Mouse (Mus musculus): ENCODE results near the gene Ric8a. TPM values are rescaled to one million over a fixed set of nuclear protein-coding genes. Genes with fewer than 3 reads are reported as not detected.

Gene Ric8a
- total and polyA plus RNA-seq, 3 experiments: 52.3 to 63.4 TPM; not detected in 1

Other genes with a start within 250 kb of the Ric8a start
- gene Olfr61, start 228.0 kb upstream of the Ric8a start, total RNA-seq (2012; rRNA removed): not detected in 2 replicates
- gene Olfr61, start 228.0 kb upstream of the Ric8a start, polyA plus RNA-seq (2012; ENCODE audit: insufficient read depth in 1 of 2, insufficient read length in 2 of 2, low read depth in 1 of 2, low replicate concordance in 2 of 2, missing spikeins in 1 of 2): not detected
- not detected in 2 replicates for gene Olfr53, start 210.5 kb upstream of the Ric8a start, total RNA-seq (2012; rRNA removed)
- gene Olfr53, start 210.5 kb upstream of the Ric8a start, polyA plus RNA-seq (2012; ENCODE audit: insufficient read depth in 1 of 2, insufficient read length in 2 of 2, low read depth in 1 of 2, low replicate concordance in 2 of 2, missing spikeins in 1 of 2): not detected
- gene Olfr539, start 197.0 kb upstream of the Ric8a start, total RNA-seq (2012; rRNA removed): not detected in 2 replicates
- not detected for gene Olfr539, start 197.0 kb upstream of the Ric8a start, polyA plus RNA-seq (2012; ENCODE audit: insufficient read depth in 1 of 2, insufficient read length in 2 of 2, low read depth in 1 of 2, low replicate concordance in 2 of 2, missing spikeins in 1 of 2)
- not detected in 2 replicates for gene Olfr45, start 175.0 kb upstream of the Ric8a start, total RNA-seq (2012; rRNA removed)
- gene Olfr45, start 175.0 kb upstream of the Ric8a start, polyA plus RNA-seq (2012; ENCODE audit: insufficient read depth in 1 of 2, insufficient read length in 2 of 2, low read depth in 1 of 2, low replicate concordance in 2 of 2, missing spikeins in 1 of 2): not detected
- not detected in 2 replicates for gene Olfr541, start 159.7 kb upstream of the Ric8a start, total RNA-seq (2012; rRNA removed)
- gene Olfr541, start 159.7 kb upstream of the Ric8a start, polyA plus RNA-seq (2012; ENCODE audit: insufficient read depth in 1 of 2, insufficient read length in 2 of 2, low read depth in 1 of 2, low replicate concordance in 2 of 2, missing spikeins in 1 of 2): not detected
- not detected in 2 replicates for gene Cyp2e1, start 93.2 kb upstream of the Ric8a start, total RNA-seq (2012; rRNA removed)
- gene Cyp2e1, start 93.2 kb upstream of the Ric8a start, polyA plus RNA-seq (2012; ENCODE audit: insufficient read depth in 1 of 2, insufficient read length in 2 of 2, low read depth in 1 of 2, low replicate concordance in 2 of 2, missing spikeins in 1 of 2): not detected
- not detected in 2 replicates for gene Syce1, start 69.1 kb upstream of the Ric8a start, total RNA-seq (2012; rRNA removed)
- gene Syce1, start 69.1 kb upstream of the Ric8a start, polyA plus RNA-seq (2012; ENCODE audit: insufficient read depth in 1 of 2, insufficient read length in 2 of 2, low read depth in 1 of 2, low replicate concordance in 2 of 2, missing spikeins in 1 of 2): not detected
- gene Zfp941, start 34.8 kb upstream of the Ric8a start, total RNA-seq (2012; rRNA removed): not detected in 2 replicates
- not detected for gene Zfp941, start 34.8 kb upstream of the Ric8a start, polyA plus RNA-seq (2012; ENCODE audit: insufficient read depth in 1 of 2, insufficient read length in 2 of 2, low read depth in 1 of 2, low replicate concordance in 2 of 2, missing spikeins in 1 of 2)
- gene Urah, start 21.9 kb upstream of the Ric8a start, total RNA-seq (2012; rRNA removed): not detected in 2 replicates
- gene Urah, start 21.9 kb upstream of the Ric8a start, polyA plus RNA-seq (2012; ENCODE audit: insufficient read depth in 1 of 2, insufficient read length in 2 of 2, low read depth in 1 of 2, low replicate concordance in 2 of 2, missing spikeins in 1 of 2): not detected
- not detected in 2 replicates for gene Scgb1c1, start 11.4 kb upstream of the Ric8a start, total RNA-seq (2012; rRNA removed)
- not detected for gene Scgb1c1, start 11.4 kb upstream of the Ric8a start, polyA plus RNA-seq (2012; ENCODE audit: insufficient read depth in 1 of 2, insufficient read length in 2 of 2, low read depth in 1 of 2, low replicate concordance in 2 of 2, missing spikeins in 1 of 2)
- gene Odf3, start 9.2 kb upstream of the Ric8a start, total RNA-seq (2012; rRNA removed): not detected in 2 replicates
- gene Odf3, start 9.2 kb upstream of the Ric8a start, polyA plus RNA-seq (2012; ENCODE audit: insufficient read depth in 1 of 2, insufficient read length in 2 of 2, low read depth in 1 of 2, low replicate concordance in 2 of 2, missing spikeins in 1 of 2): not detected
- not detected in 2 replicates for gene Gm45785, start 626 bp upstream of the Ric8a start, total RNA-seq (2012; rRNA removed)
- not detected for gene Gm45785, start 626 bp upstream of the Ric8a start, polyA plus RNA-seq (2012; ENCODE audit: insufficient read depth in 1 of 2, insufficient read length in 2 of 2, low read depth in 1 of 2, low replicate concordance in 2 of 2, missing spikeins in 1 of 2)
- gene Bet1l, start 620 bp downstream of the Ric8a start, total RNA-seq (2012; rRNA removed): 12.1 and 16.0 TPM in 2 replicates
- 10 to 100 TPM in 1 of 2 experiments, not detected in 1; 26.2 TPM for gene Bet1l, start 620 bp downstream of the Ric8a start, polyA plus RNA-seq (2012; ENCODE audit: insufficient read depth in 1 of 2, insufficient read length in 2 of 2, low read depth in 1 of 2, low replicate concordance in 2 of 2, missing spikeins in 1 of 2)
- gene Psmd13, start 25.0 kb downstream of the Ric8a start, total RNA-seq (2012; rRNA removed): 165 and 191 TPM in 2 replicates
- gene Psmd13, start 25.0 kb downstream of the Ric8a start, polyA plus RNA-seq (2012; ENCODE audit: insufficient read depth in 1 of 2, insufficient read length in 2 of 2, low read depth in 1 of 2, low replicate concordance in 2 of 2, missing spikeins in 1 of 2): 100 to 1,000 TPM in 1 of 2 experiments, not detected in 1; 215 TPM
- 16.0 and 16.1 TPM in 2 replicates for gene Sirt3, start 25.4 kb downstream of the Ric8a start, total RNA-seq (2012; rRNA removed)
- gene Sirt3, start 25.4 kb downstream of the Ric8a start, polyA plus RNA-seq (2012; ENCODE audit: insufficient read depth in 1 of 2, insufficient read length in 2 of 2, low read depth in 1 of 2, low replicate concordance in 2 of 2, missing spikeins in 1 of 2): 10 to 100 TPM in 1 of 2 experiments, not detected in 1; 19.5 TPM
- gene Cox8b, start 43.5 kb downstream of the Ric8a start, total RNA-seq (2012; rRNA removed): not detected in 2 replicates
- gene Cox8b, start 43.5 kb downstream of the Ric8a start, polyA plus RNA-seq (2012; ENCODE audit: insufficient read depth in 1 of 2, insufficient read length in 2 of 2, low read depth in 1 of 2, low replicate concordance in 2 of 2, missing spikeins in 1 of 2): not detected
- not detected in 2 replicates for gene Nlrp6, start 63.9 kb downstream of the Ric8a start, total RNA-seq (2012; rRNA removed)
- not detected for gene Nlrp6, start 63.9 kb downstream of the Ric8a start, polyA plus RNA-seq (2012; ENCODE audit: insufficient read depth in 1 of 2, insufficient read length in 2 of 2, low read depth in 1 of 2, low replicate concordance in 2 of 2, missing spikeins in 1 of 2)
- gene Pgghg, start 84.4 kb downstream of the Ric8a start, total RNA-seq (2012; rRNA removed): 3.0 and 3.2 TPM in 2 replicates
- 1 to 10 TPM in 1 of 2 experiments, not detected in 1; 7.2 TPM for gene Pgghg, start 84.4 kb downstream of the Ric8a start, polyA plus RNA-seq (2012; ENCODE audit: insufficient read depth in 1 of 2, insufficient read length in 2 of 2, low read depth in 1 of 2, low replicate concordance in 2 of 2, missing spikeins in 1 of 2)
- 0.31 TPM in 1 of 2 replicates, not detected in the other for gene Ifitm5, start 93.3 kb downstream of the Ric8a start, total RNA-seq (2012; rRNA removed)
- 1 to 10 TPM in 1 of 2 experiments, not detected in 1; 1.1 TPM for gene Ifitm5, start 93.3 kb downstream of the Ric8a start, polyA plus RNA-seq (2012; ENCODE audit: insufficient read depth in 1 of 2, insufficient read length in 2 of 2, low read depth in 1 of 2, low replicate concordance in 2 of 2, missing spikeins in 1 of 2)
- gene Gm45717, start 99.0 kb downstream of the Ric8a start, total RNA-seq (2012; rRNA removed): not detected in 2 replicates
- gene Gm45717, start 99.0 kb downstream of the Ric8a start, polyA plus RNA-seq (2012; ENCODE audit: insufficient read depth in 1 of 2, insufficient read length in 2 of 2, low read depth in 1 of 2, low replicate concordance in 2 of 2, missing spikeins in 1 of 2): not detected
- 177 and 213 TPM in 2 replicates for gene Ifitm2, start 99.0 kb downstream of the Ric8a start, total RNA-seq (2012; rRNA removed)
- 100 to 1,000 TPM in 1 of 2 experiments, not detected in 1; 317 TPM for gene Ifitm2, start 99.0 kb downstream of the Ric8a start, polyA plus RNA-seq (2012; ENCODE audit: insufficient read depth in 1 of 2, insufficient read length in 2 of 2, low read depth in 1 of 2, low replicate concordance in 2 of 2, missing spikeins in 1 of 2)
- gene Ifitm1, start 110.3 kb downstream of the Ric8a start, total RNA-seq (2012; rRNA removed): 0.23 TPM in 1 of 2 replicates, not detected in the other
- not detected for gene Ifitm1, start 110.3 kb downstream of the Ric8a start, polyA plus RNA-seq (2012; ENCODE audit: insufficient read depth in 1 of 2, insufficient read length in 2 of 2, low read depth in 1 of 2, low replicate concordance in 2 of 2, missing spikeins in 1 of 2)
- 4.2 and 6.4 TPM in 2 replicates for gene Ifitm3, start 153.8 kb downstream of the Ric8a start, total RNA-seq (2012; rRNA removed)
- gene Ifitm3, start 153.8 kb downstream of the Ric8a start, polyA plus RNA-seq (2012; ENCODE audit: insufficient read depth in 1 of 2, insufficient read length in 2 of 2, low read depth in 1 of 2, low replicate concordance in 2 of 2, missing spikeins in 1 of 2): 10 to 100 TPM in 1 of 2 experiments, not detected in 1; 12.8 TPM
- not detected in 2 replicates for gene Ifitm6, start 161.0 kb downstream of the Ric8a start, total RNA-seq (2012; rRNA removed)
- not detected for gene Ifitm6, start 161.0 kb downstream of the Ric8a start, polyA plus RNA-seq (2012; ENCODE audit: insufficient read depth in 1 of 2, insufficient read length in 2 of 2, low read depth in 1 of 2, low replicate concordance in 2 of 2, missing spikeins in 1 of 2)
- not detected in 2 replicates for gene Gm17387, start 172.2 kb downstream of the Ric8a start, total RNA-seq (2012; rRNA removed)
- gene Gm17387, start 172.2 kb downstream of the Ric8a start, polyA plus RNA-seq (2012; ENCODE audit: insufficient read depth in 1 of 2, insufficient read length in 2 of 2, low read depth in 1 of 2, low replicate concordance in 2 of 2, missing spikeins in 1 of 2): not detected
- 0.78 and 0.81 TPM in 2 replicates for gene B4galnt4, start 204.1 kb downstream of the Ric8a start, total RNA-seq (2012; rRNA removed)
- gene B4galnt4, start 204.1 kb downstream of the Ric8a start, polyA plus RNA-seq (2012; ENCODE audit: insufficient read depth in 1 of 2, insufficient read length in 2 of 2, low read depth in 1 of 2, low replicate concordance in 2 of 2, missing spikeins in 1 of 2): 1 to 10 TPM in 1 of 2 experiments, not detected in 1; 8.0 TPM
- gene Pkp3, start 221.3 kb downstream of the Ric8a start, total RNA-seq (2012; rRNA removed): not detected in 2 replicates
- not detected for gene Pkp3, start 221.3 kb downstream of the Ric8a start, polyA plus RNA-seq (2012; ENCODE audit: insufficient read depth in 1 of 2, insufficient read length in 2 of 2, low read depth in 1 of 2, low replicate concordance in 2 of 2, missing spikeins in 1 of 2)
- 8.3 and 8.6 TPM in 2 replicates for gene Sigirr, start 243.6 kb downstream of the Ric8a start, total RNA-seq (2012; rRNA removed)
- 10 to 100 TPM in 1 of 2 experiments, not detected in 1; 17.5 TPM for gene Sigirr, start 243.6 kb downstream of the Ric8a start, polyA plus RNA-seq (2012; ENCODE audit: insufficient read depth in 1 of 2, insufficient read length in 2 of 2, low read depth in 1 of 2, low replicate concordance in 2 of 2, missing spikeins in 1 of 2)